Mouse (Mus musculus) small intestine, adult 2 months (tissue): ENCODE results near the gene Rnf222.

Source experiments
- CTCF ChIP-seq: fragments of 200-500 bp; IDR thresholded peaks from 2 replicates; pipeline ENCODE4 v1.5.1; 2012; ENCODE audit warnings: low read depth, mild to moderate bottlenecking, control low read depth, inconsistent platforms, low read length, moderate library complexity, mixed read lengths; ENCODE audit not compliant: insufficient replicate concordance, insufficient read length; ENCODE audit errors: extremely low read depth
- POLR2A ChIP-seq: fragments of 200-500 bp; IDR thresholded peaks from 2 replicates; pipeline ENCODE4 v1.6.1; 2012; ENCODE audit warnings: low read depth, mild to moderate bottlenecking, control low read depth, inconsistent platforms, low read length, moderate library complexity

DNA sequence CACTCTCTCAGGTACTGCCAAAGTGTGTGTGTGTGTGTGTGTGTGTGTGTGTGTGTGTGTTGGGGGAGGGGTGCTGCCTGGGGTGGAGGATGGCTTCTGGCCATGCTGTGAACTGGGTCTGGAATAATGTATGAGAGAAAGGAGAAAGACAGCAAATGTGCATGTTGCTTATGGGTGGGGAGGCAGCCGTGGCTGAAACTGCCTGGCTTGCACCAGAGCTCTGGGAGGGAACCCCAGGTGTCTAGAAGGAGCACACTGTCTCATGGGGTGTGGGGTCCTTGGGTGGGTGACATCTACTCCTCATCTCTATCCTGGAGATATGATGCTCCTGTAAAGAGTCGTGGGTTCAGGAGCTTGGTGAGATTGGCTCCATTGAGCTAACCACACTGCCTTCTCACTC lies 300 bp downstream of the Rnf222 start:
- TF ChIP-seq POLR2A: no peak
- no peak for TF ChIP-seq CTCF
